Mouse (Mus musculus): ENCODE measurements around the gene Fzd5. TPM values are rescaled to one million over a fixed set of nuclear protein-coding genes. Genes with fewer than 3 reads are reported as not detected.

Gene Fzd5
- polyA plus RNA-seq, 1 experiment, result 1.5 TPM

GRCm38 (mm10) chr1:64732637-64733200 is 4.8 kb downstream of the Fzd5 start:
- peaks cover 9% of the 10 kb centered on the region for H3K79me2 ChIP-seq (ENCODE audit: control insufficient read depth, insufficient read depth)
- no peaks in the 10 kb centered on the region for H3K79me3 ChIP-seq (ENCODE audit: low read depth)
- H3K27me3 ChIP-seq (ENCODE audit: control insufficient read depth, insufficient read depth, insufficient read length), result no peaks in the 10 kb centered on the region
- no peaks in the 10 kb centered on the region for H3K36me3 ChIP-seq (ENCODE audit: control insufficient read depth, insufficient read depth)
- H3K4me3 ChIP-seq (ENCODE audit: insufficient read depth, poor library complexity, severe bottlenecking), result no peak overlapping the region
- no peak overlapping the region for H3ac ChIP-seq (ENCODE audit: control insufficient read depth, insufficient read length, low read depth)
- TF ChIP-seq CTCF (IDR thresholded peaks at IDR 0.05; ENCODE audit: control insufficient read depth, insufficient read depth, insufficient read length) (no peak), FOSL1 (IDR thresholded peaks at IDR 0.05; ENCODE audit: insufficient read depth, low read length, poor library complexity, severe bottlenecking) (no peak), MAX (IDR thresholded peaks at IDR 0.05) (no peak), MYOG (IDR thresholded peaks at IDR 0.05; ENCODE audit: control insufficient read depth, extremely low read depth, insufficient read length) (no peak), USF1 (IDR thresholded peaks at IDR 0.05; ENCODE audit: low read depth) (no peak), CEBPB (IDR thresholded peaks at IDR 0.05; ENCODE audit: low read depth) (no peak), MYOD1 (IDR thresholded peaks at IDR 0.05; ENCODE audit: control insufficient read depth, insufficient read length, low read depth) (no peak)

GRCm38 (mm10) chr1:64732161-64732560 is 5.4 kb downstream of the Fzd5 start:
- Histone ChIP-seq H3K79me2 (ENCODE audit: control insufficient read depth, insufficient read depth) (peaks cover 9% of the 10 kb centered on the region), H3K36me3 (ENCODE audit: control insufficient read depth, insufficient read depth) (no peaks in the 10 kb centered on the region), H3K27me3 (ENCODE audit: control insufficient read depth, insufficient read depth, insufficient read length) (no peaks in the 10 kb centered on the region), H3K4me3 (ENCODE audit: insufficient read depth, poor library complexity, severe bottlenecking) (no peak overlapping the region), H3ac (ENCODE audit: control insufficient read depth, insufficient read length, low read depth) (no peak overlapping the region), H3K79me3 (ENCODE audit: low read depth) (no peaks in the 10 kb centered on the region)
- TF ChIP-seq MYOD1 (IDR thresholded peaks at IDR 0.05; ENCODE audit: control insufficient read depth, insufficient read length, low read depth) (no peak), CTCF (IDR thresholded peaks at IDR 0.05; ENCODE audit: control insufficient read depth, insufficient read depth, insufficient read length) (no peak), FOSL1 (IDR thresholded peaks at IDR 0.05; ENCODE audit: insufficient read depth, low read length, poor library complexity, severe bottlenecking) (no peak), MYOG (IDR thresholded peaks at IDR 0.05; ENCODE audit: control insufficient read depth, extremely low read depth, insufficient read length) (no peak), CEBPB (IDR thresholded peaks at IDR 0.05; ENCODE audit: low read depth) (no peak)

- Histone ChIP-seq H3K79me2 (ENCODE audit: control insufficient read depth, insufficient read depth) (peaks cover 9% of the 10 kb centered on the region), H3K4me3 (ENCODE audit: insufficient read depth, poor library complexity, severe bottlenecking) (no peak overlapping the region)
Measured at GRCm38 (mm10) chr1:64731341-64732020, 6.1 kb downstream of the Fzd5 start.

GRCm38 (mm10) chr1:64730046-64730445 is 7.5 kb downstream of the Fzd5 start:
- H3K79me3 ChIP-seq (ENCODE audit: low read depth), result no peaks in the 10 kb centered on the region
- no peak overlapping the region for H3ac ChIP-seq (ENCODE audit: control insufficient read depth, insufficient read length, low read depth)
- TF ChIP-seq CEBPB (IDR thresholded peaks at IDR 0.05; ENCODE audit: low read depth), result no peak
- no peak for TF ChIP-seq USF1 (IDR thresholded peaks at IDR 0.05; ENCODE audit: low read depth)
- TF ChIP-seq CTCF (IDR thresholded peaks at IDR 0.05; ENCODE audit: control insufficient read depth, insufficient read depth, insufficient read length), result no peak
- no peak for TF ChIP-seq MAX (IDR thresholded peaks at IDR 0.05)
- no peak for TF ChIP-seq MYOD1 (IDR thresholded peaks at IDR 0.05; ENCODE audit: control insufficient read depth, insufficient read length, low read depth)
- no peak for TF ChIP-seq FOSL1 (IDR thresholded peaks at IDR 0.05; ENCODE audit: insufficient read depth, low read length, poor library complexity, severe bottlenecking)
- H3K36me3 ChIP-seq (ENCODE audit: control insufficient read depth, insufficient read depth), result peaks cover 13% of the 10 kb centered on the region
- H3K27me3 ChIP-seq (ENCODE audit: control insufficient read depth, insufficient read depth, insufficient read length), result no peaks in the 10 kb centered on the region
- H3K79me2 ChIP-seq (ENCODE audit: control insufficient read depth, insufficient read depth), result peaks cover under 1% of the 10 kb centered on the region
- no peak overlapping the region for H3K4me3 ChIP-seq (ENCODE audit: insufficient read depth, poor library complexity, severe bottlenecking)

More at GRCm38 (mm10) chr1:64731341-64732020, 6.1 kb downstream of the Fzd5 start:
- no peaks in the 10 kb centered on the region for H3K36me3 ChIP-seq (ENCODE audit: control insufficient read depth, insufficient read depth)
- H3ac ChIP-seq (ENCODE audit: control insufficient read depth, insufficient read length, low read depth), result no peak overlapping the region
- TF ChIP-seq CTCF (IDR thresholded peaks at IDR 0.05; ENCODE audit: control insufficient read depth, insufficient read depth, insufficient read length), result no peak
- no peak for TF ChIP-seq MYOD1 (IDR thresholded peaks at IDR 0.05; ENCODE audit: control insufficient read depth, insufficient read length, low read depth)
- TF ChIP-seq CEBPB (IDR thresholded peaks at IDR 0.05; ENCODE audit: low read depth), result no peak
- TF ChIP-seq MYOG (IDR thresholded peaks at IDR 0.05; ENCODE audit: control insufficient read depth, extremely low read depth, insufficient read length), result no peak
- no peak for TF ChIP-seq FOSL1 (IDR thresholded peaks at IDR 0.05; ENCODE audit: insufficient read depth, low read length, poor library complexity, severe bottlenecking)
- TF ChIP-seq MAX (IDR thresholded peaks at IDR 0.05), result no peak
- TF ChIP-seq USF1 (IDR thresholded peaks at IDR 0.05; ENCODE audit: low read depth), result no peak
- H3K79me3 ChIP-seq (ENCODE audit: low read depth), result no peaks in the 10 kb centered on the region
- H3K27me3 ChIP-seq (ENCODE audit: control insufficient read depth, insufficient read depth, insufficient read length), result no peaks in the 10 kb centered on the region

GRCm38 (mm10) chr1:64721034-64721587 is 16.4 kb downstream of the Fzd5 start:
- no peak overlapping the region for H3ac ChIP-seq (ENCODE audit: control insufficient read depth, insufficient read length, low read depth)
- H3K79me2 ChIP-seq (ENCODE audit: control insufficient read depth, insufficient read depth), result no peaks in the 10 kb centered on the region
- TF ChIP-seq USF1 (IDR thresholded peaks at IDR 0.05; ENCODE audit: low read depth) (no peak), CTCF (IDR thresholded peaks at IDR 0.05; ENCODE audit: control insufficient read depth, insufficient read depth, insufficient read length) (no peak), FOSL1 (IDR thresholded peaks at IDR 0.05; ENCODE audit: insufficient read depth, low read length, poor library complexity, severe bottlenecking) (no peak), MYOD1 (IDR thresholded peaks at IDR 0.05; ENCODE audit: control insufficient read depth, insufficient read length, low read depth) (no peak), MAX (IDR thresholded peaks at IDR 0.05) (no peak), CEBPB (IDR thresholded peaks at IDR 0.05; ENCODE audit: low read depth) (no peak), MYOG (IDR thresholded peaks at IDR 0.05; ENCODE audit: control insufficient read depth, extremely low read depth, insufficient read length) (no peak)
- H3K4me3 ChIP-seq (ENCODE audit: insufficient read depth, poor library complexity, severe bottlenecking), result no peak overlapping the region
- H3K27me3 ChIP-seq (ENCODE audit: control insufficient read depth, insufficient read depth, insufficient read length), result no peaks in the 10 kb centered on the region
- H3K79me3 ChIP-seq (ENCODE audit: low read depth), result no peaks in the 10 kb centered on the region
- H3K36me3 ChIP-seq (ENCODE audit: control insufficient read depth, insufficient read depth), result peaks cover 78% of the 10 kb centered on the region

Measured in C2C12 (cell line).